Mouse (Mus musculus): Measurements from ENCODE around the gene Cnga4. TPM values are rescaled to one million over a fixed set of nuclear protein-coding genes. Genes with fewer than 3 reads are reported as not detected.
"Not testable (repeated sequence)": the region's sequence is repeated elsewhere in the genome, so short reads cannot be mapped to it uniquely, and the experiment has no call there.

Gene Cnga4
- polyA plus RNA-seq, 1 experiment from 2014 or later: 0.05 TPM

GRCm38 (mm10) chr7:105390236-105390635 lies 14.1 kb upstream of the Cnga4 start:
- no peak for ATAC-seq (ENCODE audit: insufficient number of reproducible peaks, low FRiP score, low TSS enrichment, low read depth)
- H3K4me3 ChIP-seq: no peak overlapping the region
- WGBS: 83% methylated on average over 2 of the region's 2 CpGs
- H3K27me3 ChIP-seq: no peaks in the 10 kb centered on the region
- peaks cover 49% of the 10 kb centered on the region for H3K36me3 ChIP-seq
- no peak overlapping the region for H3K4me2 ChIP-seq
- no peaks in the 10 kb centered on the region for H3K9me3 ChIP-seq
- no peaks in the 10 kb centered on the region for H3K4me1 ChIP-seq
- H3K9ac ChIP-seq: no peak overlapping the region
- H3K27ac ChIP-seq: no peak overlapping the region

- Histone ChIP-seq H3K9ac (no peak overlapping the region), H3K36me3 (peaks cover 13% of the 10 kb centered on the region), H3K4me3 (no peak overlapping the region), H3K27me3 (no peaks in the 10 kb centered on the region), H3K4me1 (peaks cover 6% of the 10 kb centered on the region), H3K27ac (no peak overlapping the region), H3K4me2 (no peak overlapping the region), H3K9me3 (no peaks in the 10 kb centered on the region)
- 94% methylated on average over 1 of the region's 1 CpGs for WGBS
- no peak for ATAC-seq (ENCODE audit: insufficient number of reproducible peaks, low FRiP score, low TSS enrichment, low read depth)
These were observed 9.8 kb upstream of the Cnga4 start for GRCm38 (mm10) chr7:105394606-105395005.

- no peak for ATAC-seq (ENCODE audit: insufficient number of reproducible peaks, low FRiP score, low TSS enrichment, low read depth)
- peaks cover 6% of the 10 kb centered on the region; the same call in 1 of the 2 replicates for H3K36me3 ChIP-seq
- no peak overlapping the region for H3K4me3 ChIP-seq
- no peaks in the 10 kb centered on the region for H3K27me3 ChIP-seq
- H3K4me2 ChIP-seq: no peak overlapping the region
- peaks cover 6% of the 10 kb centered on the region for H3K4me1 ChIP-seq
- no peaks in the 10 kb centered on the region for H3K9me3 ChIP-seq
- no peak overlapping the region for H3K27ac ChIP-seq
- no peak overlapping the region for H3K9ac ChIP-seq
These were observed 9.1 kb upstream of the Cnga4 start for GRCm38 (mm10) chr7:105395131-105395820.

DNA sequence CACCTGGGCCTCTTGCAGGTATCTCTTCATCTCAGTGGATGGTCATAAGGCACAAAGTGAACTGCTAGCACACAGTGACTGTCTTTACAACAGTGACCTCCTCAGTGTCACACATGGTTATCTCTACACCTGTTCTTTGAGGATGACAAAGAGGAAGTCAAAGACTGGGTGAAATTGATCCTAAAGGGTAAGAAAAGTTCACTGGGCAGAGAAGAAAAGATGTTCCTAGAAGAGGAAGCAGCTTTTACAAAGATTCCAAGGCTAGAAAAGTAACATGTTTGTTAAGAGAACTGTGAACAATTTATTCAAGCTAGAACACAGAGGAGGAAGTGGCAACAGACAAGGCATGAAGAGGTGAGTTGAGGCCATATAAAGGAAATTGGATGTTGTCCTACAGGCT lies 8.2 kb upstream of the Cnga4 start:
- Histone ChIP-seq H3K9me3 (no peaks in the 10 kb centered on the region), H3K4me2 (no peak overlapping the region), H3K9ac (no peak overlapping the region), H3K4me1 (peaks cover 6% of the 10 kb centered on the region), H3K27ac (no peak overlapping the region), H3K36me3 (0 out of 2 replicates have a peak, but pooled peaks cover 6% of the 10 kb centered on the region), H3K27me3 (no peaks in the 10 kb centered on the region), H3K4me3 (no peak overlapping the region)
- no peak for ATAC-seq (ENCODE audit: insufficient number of reproducible peaks, low FRiP score, low TSS enrichment, low read depth)

- Histone ChIP-seq H3K36me3 (0 out of 2 replicates have a peak, but pooled peaks cover 4% of the 10 kb centered on the region), H3K27me3 (no peaks in the 10 kb centered on the region), H3K9me3 (no peaks in the 10 kb centered on the region), H3K27ac (peak overlapping the region; percentile 80), H3K4me2 (peak overlapping the region; percentile 76), H3K4me3 (peak overlapping the region; percentile 89), H3K4me1 (peaks cover 6% of the 10 kb centered on the region), H3K9ac (peak overlapping the region; percentile 70)
- ATAC-seq (ENCODE audit: insufficient number of reproducible peaks, low FRiP score, low TSS enrichment, low read depth): no peak
- WGBS: 1% methylated on average over 25 of the region's 25 CpGs
These were observed 5.1 kb upstream of the Cnga4 start for GRCm38 (mm10) chr7:105399058-105399934.

GRCm38 (mm10) chr7:105399935-105400624 lies 4.3 kb upstream of the Cnga4 start, which contains the start of gene Fam160a2:
Fam160a2 (minus strand) TSS chr7:105400054.
- H3K4me2 ChIP-seq: peak within 1 kb of the TSS; percentile 76
- H3K4me1 ChIP-seq: peaks cover 6% of the 10 kb centered on the region
- peak within 1 kb of the TSS; percentile 70 for H3K9ac ChIP-seq
- no peaks in the 10 kb centered on the region for H3K27me3 ChIP-seq
- H3K4me3 ChIP-seq: peak within 1 kb of the TSS; percentile 89
- peak; percentile 99 for ATAC-seq (ENCODE audit: insufficient number of reproducible peaks, low FRiP score, low TSS enrichment, low read depth)
- H3K36me3 ChIP-seq: 0 out of 2 replicates have a peak, but pooled peaks cover 3% of the 10 kb centered on the region
- peak within 1 kb of the TSS; percentile 80 for H3K27ac ChIP-seq
- WGBS: under 1% methylated on average over 55 of the region's 55 CpGs
- H3K9me3 ChIP-seq: no peaks in the 10 kb centered on the region

GRCm38 (mm10) chr7:105406322-105406721 lies 2.0 kb downstream of the Cnga4 start:
- Histone ChIP-seq H3K9ac (no peak overlapping the region), H3K27ac (no peak overlapping the region), H3K4me1 (no peaks in the 10 kb centered on the region), H3K36me3 (no peaks in the 10 kb centered on the region), H3K9me3 (no peaks in the 10 kb centered on the region), H3K4me2 (no peak overlapping the region), H3K4me3 (no peak overlapping the region), H3K27me3 (peaks cover 4% of the 10 kb centered on the region; the same call in 1 of the 2 replicates)
- no peak for ATAC-seq (ENCODE audit: insufficient number of reproducible peaks, low FRiP score, low TSS enrichment, low read depth)
- WGBS: 73% methylated on average over 1 of the region's 1 CpGs

GRCm38 (mm10) chr7:105411874-105412632 lies 7.7 kb downstream of the Cnga4 start:
- not testable (repeated sequence) for H3K4me3 ChIP-seq; H3K4me2 ChIP-seq; H3K9me3 ChIP-seq; ATAC-seq (ENCODE audit: insufficient number of reproducible peaks, low FRiP score, low TSS enrichment, low read depth); H3K36me3 ChIP-seq; H3K4me1 ChIP-seq; H3K9ac ChIP-seq; H3K27me3 ChIP-seq; H3K27ac ChIP-seq
- 57% methylated on average over 8 of the region's 8 CpGs for WGBS

DNA sequence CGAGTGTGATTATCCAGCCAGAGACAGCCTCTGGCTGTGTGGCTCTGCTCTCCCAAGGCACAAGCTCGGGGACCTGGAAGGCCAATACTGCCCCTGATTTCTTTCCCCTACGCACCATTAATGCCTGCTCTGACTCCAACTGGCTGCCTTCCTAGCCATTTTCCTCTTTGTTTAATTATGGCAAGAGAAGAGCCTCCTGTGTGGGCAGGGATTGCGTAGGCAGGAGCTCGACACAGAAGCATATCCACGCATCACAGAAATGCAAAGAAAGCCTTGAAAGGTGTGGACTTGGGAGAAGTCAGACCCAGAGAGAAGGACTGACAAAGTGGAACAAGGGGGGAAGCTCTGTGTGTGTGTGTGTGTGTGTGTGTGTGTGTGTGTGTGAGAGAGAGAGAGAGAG lies 10.0 kb downstream of the Cnga4 start:
- ATAC-seq (ENCODE audit: insufficient number of reproducible peaks, low FRiP score, low TSS enrichment, low read depth): no peak
- H3K27ac ChIP-seq: no peak overlapping the region

DNA sequence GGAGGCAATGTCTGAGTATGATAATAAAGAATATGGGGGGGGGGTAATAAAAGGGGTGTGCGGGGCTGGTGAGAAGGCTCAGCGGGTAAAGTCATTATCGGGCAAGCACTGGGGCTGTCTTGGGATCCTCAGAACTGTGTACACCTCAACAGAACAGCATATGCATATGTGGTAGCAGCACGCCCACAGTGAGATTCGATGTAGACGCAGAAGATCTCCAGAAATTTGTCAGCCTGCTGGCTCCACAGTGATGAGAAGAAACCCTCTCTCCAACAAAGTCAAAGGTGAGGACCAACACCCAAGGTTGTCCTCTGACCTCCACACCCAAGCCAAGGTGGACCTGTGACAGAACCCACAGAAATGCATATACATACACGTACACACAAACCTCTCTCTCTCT lies 12.2 kb downstream of the Cnga4 start:
- Histone ChIP-seq H3K4me3 (no peak overlapping the region), H3K27ac (no peak overlapping the region), H3K4me1 (no peaks in the 10 kb centered on the region), H3K4me2 (no peak overlapping the region), H3K36me3 (no peaks in the 10 kb centered on the region), H3K9me3 (no peaks in the 10 kb centered on the region), H3K9ac (no peak overlapping the region), H3K27me3 (no peaks in the 10 kb centered on the region)
- 86% methylated on average over 7 of the region's 7 CpGs for WGBS
- no peak for ATAC-seq (ENCODE audit: insufficient number of reproducible peaks, low FRiP score, low TSS enrichment, low read depth)

More for the DNA sequence above, 10.0 kb downstream of the Cnga4 start:
- Histone ChIP-seq H3K36me3 (no peaks in the 10 kb centered on the region), H3K9me3 (no peaks in the 10 kb centered on the region), H3K27me3 (peaks cover 4% of the 10 kb centered on the region; the same call in 1 of the 2 replicates), H3K4me3 (no peak overlapping the region), H3K4me1 (no peaks in the 10 kb centered on the region), H3K9ac (no peak overlapping the region), H3K4me2 (no peak overlapping the region)
- WGBS: 56% methylated on average over 6 of the region's 6 CpGs

GRCm38 (mm10) chr7:105418106-105418505 lies 13.7 kb downstream of the Cnga4 start:
- Histone ChIP-seq H3K4me3 (no peak overlapping the region), H3K4me2 (no peak overlapping the region), H3K27ac (no peak overlapping the region), H3K4me1 (no peaks in the 10 kb centered on the region), H3K9me3 (no peaks in the 10 kb centered on the region), H3K9ac (no peak overlapping the region), H3K36me3 (no peaks in the 10 kb centered on the region), H3K27me3 (no peaks in the 10 kb centered on the region)
- WGBS: 75% methylated on average over 5 of the region's 5 CpGs
- ATAC-seq (ENCODE audit: insufficient number of reproducible peaks, low FRiP score, low TSS enrichment, low read depth): no peak
